In genomic region chr5:23154439-23154838, GRCm38 (mm10) we compare ENCODE assay signal across 11 mouse cellular contexts.
DNase-seq lines count a peak whose midpoint lies in the region; ATAC-seq and TF ChIP-seq lines count a peak whose summit lies in the region.
"Had no signal": no experiment of that assay in that cellular context is flagged by ENCODE, and none has a peak within 500 bp of the region (broad histone marks: within the 10 kb centered on the region; RNA-seq: fewer than 3 reads in every experiment).

No protein-coding gene starts in this region.

- no peak overlapping the region for H3K9ac ChIP-seq in intestine, postnatal 0 days (ENCODE audit: low read depth, low read length)
- H3K9ac ChIP-seq in intestine, embryonic 15.5 days, result no peak overlapping the region
- H3K9ac ChIP-seq in midbrain, postnatal 0 days (replicated peaks; ENCODE audit: low read length, poor library complexity, severe bottlenecking), result no peak overlapping the region
- H3K9ac ChIP-seq in midbrain, embryonic 15.5 days, result no peak overlapping the region
- no peak overlapping the region for H3K9ac ChIP-seq in stomach, postnatal 0 days (ENCODE audit: low read length)
- H3K9ac ChIP-seq: kidney, embryonic 15.5 days; stomach, embryonic 15.5 days had no signal

- no peak overlapping the region for H3K27ac ChIP-seq in intestine, postnatal 0 days (ENCODE audit: low read depth, low read length)
- H3K27ac ChIP-seq in intestine, embryonic 15.5 days, result no peak overlapping the region
- no peak overlapping the region for H3K27ac ChIP-seq in midbrain, postnatal 0 days (ENCODE audit: low read depth, low read length)
- no peak overlapping the region for H3K27ac ChIP-seq in midbrain, embryonic 15.5 days
- no peak overlapping the region for H3K27ac ChIP-seq in stomach, postnatal 0 days (replicated peaks)
- H3K27ac ChIP-seq: kidney, embryonic 15.5 days; stomach, embryonic 15.5 days had no signal

- H3K27me3 ChIP-seq in intestine, postnatal 0 days (replicated peaks; ENCODE audit: control insufficient read depth, insufficient read depth, low read length), result no peaks in the 10 kb centered on the region
- no peaks in the 10 kb centered on the region for H3K27me3 ChIP-seq in intestine, embryonic 15.5 days (replicated peaks)
- H3K27me3 ChIP-seq in midbrain, postnatal 0 days (ENCODE audit: insufficient read depth, low read length), result no peaks in the 10 kb centered on the region
- H3K27me3 ChIP-seq in midbrain, embryonic 15.5 days (replicated peaks), result no peaks in the 10 kb centered on the region
- no peaks in the 10 kb centered on the region for H3K27me3 ChIP-seq in Patski
- no peaks in the 10 kb centered on the region for H3K27me3 ChIP-seq in stomach, postnatal 0 days (ENCODE audit: control insufficient read depth, insufficient read depth, low read length)
- H3K27me3 ChIP-seq: kidney, embryonic 15.5 days; stomach, embryonic 15.5 days had no signal

- H3K4me2 ChIP-seq in intestine, postnatal 0 days (replicated peaks; ENCODE audit: low read depth), result no peak overlapping the region
- H3K4me2 ChIP-seq in intestine, embryonic 15.5 days (replicated peaks), result no peak overlapping the region
- no peak overlapping the region for H3K4me2 ChIP-seq in midbrain, postnatal 0 days (ENCODE audit: low read depth, low read length, poor library complexity, severe bottlenecking)
- H3K4me2 ChIP-seq in midbrain, embryonic 15.5 days, result no peak overlapping the region
- no peak overlapping the region for H3K4me2 ChIP-seq in stomach, postnatal 0 days (replicated peaks; ENCODE audit: low read depth)
- H3K4me2 ChIP-seq: kidney, embryonic 15.5 days; stomach, embryonic 15.5 days had no signal

- H3K36me3 ChIP-seq in intestine, postnatal 0 days (ENCODE audit: control insufficient read depth, insufficient read depth), result no peaks in the 10 kb centered on the region
- no peaks in the 10 kb centered on the region for H3K36me3 ChIP-seq in intestine, embryonic 15.5 days
- H3K36me3 ChIP-seq in midbrain, postnatal 0 days (ENCODE audit: insufficient read depth, low read length), result no peaks in the 10 kb centered on the region
- H3K36me3 ChIP-seq in midbrain, embryonic 15.5 days (replicated peaks), result no peaks in the 10 kb centered on the region
- no peaks in the 10 kb centered on the region for H3K36me3 ChIP-seq in stomach, postnatal 0 days (ENCODE audit: control insufficient read depth, insufficient read depth, low read length)
- H3K36me3 ChIP-seq: kidney, embryonic 15.5 days; stomach, embryonic 15.5 days had no signal

- no peaks in the 10 kb centered on the region for H3K9me3 ChIP-seq in intestine, postnatal 0 days (ENCODE audit: control insufficient read depth)
- H3K9me3 ChIP-seq in intestine, embryonic 15.5 days, result no peaks in the 10 kb centered on the region
- no peaks in the 10 kb centered on the region for H3K9me3 ChIP-seq in midbrain, postnatal 0 days (ENCODE audit: low read length)
- H3K9me3 ChIP-seq in midbrain, embryonic 15.5 days, result no peaks in the 10 kb centered on the region
- no peaks in the 10 kb centered on the region for H3K9me3 ChIP-seq in stomach, postnatal 0 days (ENCODE audit: control insufficient read depth, low read length)
- H3K9me3 ChIP-seq: kidney, embryonic 15.5 days; stomach, embryonic 15.5 days had no signal

- no peak for ATAC-seq in intestine, postnatal 0 days
- no peak for ATAC-seq in intestine, embryonic 15.5 days
- ATAC-seq in midbrain, postnatal 0 days (ENCODE audit: low FRiP score), result no peak
- ATAC-seq in midbrain, embryonic 15.5 days (replicated peaks), result no peak
- ATAC-seq in Patski, result no peak
- ATAC-seq in stomach, postnatal 0 days (ENCODE audit: low FRiP score, low TSS enrichment), result no peak

- DNase-seq in midbrain, postnatal 0 days (ENCODE audit: low spot score), result no peak
- no peak for DNase-seq in Patski (ENCODE audit: low read depth, low spot score)
- DNase-seq in stomach, postnatal 0 days (ENCODE audit: low spot score), result no peak
- no peak for DNase-seq in Muller cell, postnatal 12 days (ENCODE audit: inconsistent ontology term)
- DNase-seq: adrenal gland, postnatal 25 days; cerebellum, postnatal 25 days had no signal

- 82% methylated on average over 1 of the region's 1 CpGs for WGBS in intestine, postnatal 0 days
- WGBS in intestine, embryonic 15.5 days, result 82% methylated on average over 1 of the region's 1 CpGs
- WGBS in midbrain, postnatal 0 days, result 98% methylated on average over 1 of the region's 1 CpGs
- 89% methylated on average over 1 of the region's 1 CpGs for WGBS in midbrain, embryonic 15.5 days
- WGBS in stomach, postnatal 0 days, result 95% methylated on average over 1 of the region's 1 CpGs

- in situ Hi-C loops in Patski (cut with MboI; ENCODE audit: low pct_unique_long_range_greater_than_20kb), result no loop called here

- no peak overlapping the region for H3K4me3 ChIP-seq in intestine, postnatal 0 days (ENCODE audit: low read depth, low read length)
- no peak overlapping the region for H3K4me3 ChIP-seq in intestine, embryonic 15.5 days (replicated peaks)
- H3K4me3 ChIP-seq in midbrain, postnatal 0 days (ENCODE audit: low read depth, low read length), result no peak overlapping the region
- H3K4me3 ChIP-seq in midbrain, embryonic 15.5 days, result no peak overlapping the region
- H3K4me3 ChIP-seq in stomach, postnatal 0 days (ENCODE audit: low read depth, low read length), result no peak overlapping the region
- H3K4me3 ChIP-seq: kidney, embryonic 15.5 days; stomach, embryonic 15.5 days had no signal

- POLR2A ChIA-PET in Patski (lab: Charles Lee), result no interaction called here

- TF ChIP-seq CTCF in intestine, postnatal 0 days (IDR thresholded peaks at IDR 0.05; ENCODE audit: low read depth), result peak; percentile 37
- peak; percentile 58 for TF ChIP-seq CTCF in midbrain, postnatal 0 days (IDR thresholded peaks at IDR 0.05)
- peak; percentile 38 for TF ChIP-seq CTCF in Patski (IDR thresholded peaks at IDR 0.05)
- TF ChIP-seq CTCF in stomach, postnatal 0 days (IDR thresholded peaks at IDR 0.05; ENCODE audit: low read depth), result peak; percentile 45

- CTCF ChIA-PET in Patski (lab: Charles Lee), result no interaction called here

- no peak for TF ChIP-seq EP300 in stomach, postnatal 0 days (optimal IDR thresholded peaks at IDR 0.05)

- H3K4me1 ChIP-seq in intestine, postnatal 0 days (replicated peaks; ENCODE audit: control insufficient read depth, insufficient read depth, low read length), result no peaks in the 10 kb centered on the region
- no peaks in the 10 kb centered on the region for H3K4me1 ChIP-seq in intestine, embryonic 15.5 days (replicated peaks)
- no peaks in the 10 kb centered on the region for H3K4me1 ChIP-seq in midbrain, postnatal 0 days (ENCODE audit: insufficient read depth, low read length)
- H3K4me1 ChIP-seq in midbrain, embryonic 15.5 days, result no peaks in the 10 kb centered on the region
- H3K4me1 ChIP-seq in stomach, postnatal 0 days (replicated peaks; ENCODE audit: control insufficient read depth, insufficient read depth), result no peaks in the 10 kb centered on the region
- H3K4me1 ChIP-seq: kidney, embryonic 15.5 days; stomach, embryonic 15.5 days had no signal
